Mouse (Mus musculus) liver, embryonic 11.5 days (tissue): Measurements from ENCODE around the gene Gm20661. TPM values are rescaled to one million over a fixed set of nuclear protein-coding genes. Genes with fewer than 3 reads are reported as not detected.

Source experiments
- ATAC-seq: fragments of 200-750 bp; cut with Nextera tagmentation; replicated peaks from 2 replicates; pipeline ENCODE4 v1.8.0; 2017; ENCODE audit warnings: moderate number of reproducible peaks, mild to moderate bottlenecking, moderate TSS enrichment, moderate library complexity; ENCODE audit not compliant: low FRiP score
- DNase-seq: peaks from one replicate; pipeline ENCODE4 v3.0.0-alpha.2; 2017; ENCODE audit warnings: low spot score
- H3K27ac ChIP-seq: fragments of 300-500 bp; sonication (generic); 2 replicates; pipeline ENCODE4 v1.5.1; 2014; ENCODE audit warnings: mild to moderate bottlenecking, low read depth, low read length, control low read depth
- H3K27me3 ChIP-seq: fragments of 300-500 bp; sonication (generic); replicated peaks from 2 replicates; pipeline ENCODE4 v1.6.1; 2014; ENCODE audit warnings: low read length, mixed read lengths; ENCODE audit not compliant: control insufficient read depth, insufficient read depth
- H3K36me3 ChIP-seq: fragments of 300-500 bp; sonication (generic); 2 replicates; pipeline ENCODE4 v1.6.1; 2014; ENCODE audit warnings: mild to moderate bottlenecking, low read length, moderate library complexity, mixed read lengths; ENCODE audit not compliant: control insufficient read depth, insufficient read depth
- H3K4me1 ChIP-seq: fragments of 300-500 bp; sonication (generic); replicated peaks from 2 replicates; pipeline ENCODE4 v1.6.1; 2014; ENCODE audit warnings: low read length, mixed read lengths; ENCODE audit not compliant: control insufficient read depth, insufficient read depth
- H3K4me2 ChIP-seq: fragments of 300-500 bp; sonication (generic); 2 replicates; pipeline ENCODE4 v1.6.1; 2014; ENCODE audit warnings: mild to moderate bottlenecking, control low read depth, moderate library complexity
- H3K4me3 ChIP-seq: fragments of 300-500 bp; sonication (generic); 2 replicates; pipeline ENCODE4 v1.5.1; 2014; ENCODE audit warnings: low read depth, low read length, control low read depth
- H3K9ac ChIP-seq: fragments of 300-500 bp; sonication (generic); 2 replicates; pipeline ENCODE4 v1.6.1; 2014; ENCODE audit warnings: low read depth, low read length, control low read depth
- H3K9me3 ChIP-seq: fragments of 300-500 bp; sonication (generic); 2 replicates; pipeline ENCODE4 v1.6.1; 2016; ENCODE audit warnings: low read length, inconsistent platforms, mixed read lengths; ENCODE audit not compliant: control insufficient read depth
- WGBS: fragments of 180-500 bp; shearing (Covaris S2); extraction: QIAGEN DNeasy Blood & Tissue Kit; methylation state at CpG from one replicate; pipeline ENCODE4 v1.1.7; 2014; 5-methylcytosine and 5-hydroxymethylcytosine counted together
- polyA plus RNA-seq: library from polyadenylated mRNA; unstranded; fragments of >200 nt; fragmentation: Nextera tagmentation; extraction: Ambion mirVana; gene quantifications from 2 replicates; pipeline ENCODE4 v1.2.1, GENCODE M21; 2014

The Gm20661 gene
- polyA plus RNA-seq, 1 experiment from 2014 or later, result 2.0 TPM

DNA sequence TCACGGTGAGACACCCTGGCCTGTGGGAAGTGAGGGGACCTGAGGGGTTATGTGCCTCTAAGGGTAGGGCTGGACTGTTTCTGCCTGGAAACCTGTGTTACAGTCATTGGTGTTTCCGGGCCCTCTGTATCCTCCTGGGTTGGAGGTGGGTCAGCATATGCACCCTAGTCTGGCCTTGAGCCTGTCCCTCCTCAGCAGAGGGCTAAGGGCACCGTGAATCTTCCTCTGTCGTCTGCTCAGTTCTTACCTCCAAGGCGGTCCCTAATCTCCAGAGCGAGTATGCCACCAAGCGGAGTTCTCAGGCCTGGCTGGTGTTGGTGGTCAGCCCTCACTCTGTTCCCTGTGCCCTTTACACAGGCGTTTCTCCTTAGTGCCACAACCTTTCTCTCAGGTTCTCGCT, 19.9 kb upstream of the Gm20661 start:
- DNase-seq (no peak), ATAC-seq (no peak)
- no peak overlapping the region for H3K9ac ChIP-seq
- H3K4me1 ChIP-seq, result 0 out of 2 replicates have a peak, but pooled peaks cover 4% of the 10 kb centered on the region
- no peak overlapping the region for H3K4me3 ChIP-seq
- 88% methylated on average over 9 of the region's 9 CpGs for WGBS
- peaks cover 21% of the 10 kb centered on the region for H3K36me3 ChIP-seq
- H3K27me3 ChIP-seq, result no peaks in the 10 kb centered on the region
- no peak overlapping the region for H3K27ac ChIP-seq
- H3K9me3 ChIP-seq, result no peaks in the 10 kb centered on the region
- H3K4me2 ChIP-seq, result no peak overlapping the region

GRCm38 (mm10) chr9:107963700-107964099, 19.2 kb upstream of the Gm20661 start:
- Histone ChIP-seq H3K27ac (no peak overlapping the region), H3K4me3 (no peak overlapping the region), H3K36me3 (peaks cover 21% of the 10 kb centered on the region), H3K4me1 (0 out of 2 replicates have a peak, but pooled peaks cover 4% of the 10 kb centered on the region), H3K9me3 (no peaks in the 10 kb centered on the region), H3K9ac (no peak overlapping the region), H3K4me2 (no peak overlapping the region), H3K27me3 (no peaks in the 10 kb centered on the region)
- 17% methylated on average over 5 of the region's 5 CpGs for WGBS
- peak; percentile 80 for ATAC-seq
- DNase-seq, result peak; percentile 80

DNA sequence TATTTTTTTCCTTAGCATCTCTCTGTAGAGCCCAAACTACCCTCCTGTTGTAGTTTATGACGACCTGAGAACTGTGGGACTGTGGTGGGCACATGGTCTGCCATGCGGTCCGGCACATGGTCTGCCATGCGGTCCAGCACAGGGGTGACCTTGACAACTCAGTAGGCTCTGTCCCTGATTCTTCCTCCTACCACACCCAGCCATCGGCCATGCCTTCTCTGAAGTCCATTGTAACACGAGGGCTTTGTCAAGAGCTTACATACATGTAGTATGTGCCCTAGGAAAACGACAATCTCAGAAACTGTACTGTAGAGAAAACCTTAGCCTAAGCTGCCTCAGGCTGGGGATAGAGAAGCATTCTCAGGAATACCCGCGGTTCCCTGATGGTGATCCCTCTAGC, 18.2 kb upstream of the Gm20661 start:
- Histone ChIP-seq H3K36me3 (peaks cover 21% of the 10 kb centered on the region), H3K9me3 (no peaks in the 10 kb centered on the region), H3K4me2 (no peak overlapping the region), H3K27me3 (no peaks in the 10 kb centered on the region), H3K4me3 (no peak overlapping the region), H3K27ac (no peak overlapping the region), H3K9ac (peak overlapping the region; percentile 5; the same call in 1 of the 2 replicates), H3K4me1 (0 out of 2 replicates have a peak, but pooled peaks cover 4% of the 10 kb centered on the region)
- 88% methylated on average over 9 of the region's 9 CpGs for WGBS
- ATAC-seq (no peak), DNase-seq (no peak)

GRCm38 (mm10) chr9:107966676-107967075, 16.2 kb upstream of the Gm20661 start:
- ATAC-seq (no peak), DNase-seq (no peak)
- H3K4me3 ChIP-seq, result no peak overlapping the region
- 66% methylated on average over 10 of the region's 10 CpGs for WGBS
- H3K4me2 ChIP-seq, result no peak overlapping the region
- peaks cover 14% of the 10 kb centered on the region for H3K36me3 ChIP-seq
- H3K4me1 ChIP-seq, result peaks cover 17% of the 10 kb centered on the region
- no peaks in the 10 kb centered on the region for H3K9me3 ChIP-seq
- H3K27ac ChIP-seq, result peak overlapping the region; percentile 5; the same call in 1 of the 2 replicates
- H3K27me3 ChIP-seq, result no peaks in the 10 kb centered on the region
- H3K9ac ChIP-seq, result no peak overlapping the region

DNA sequence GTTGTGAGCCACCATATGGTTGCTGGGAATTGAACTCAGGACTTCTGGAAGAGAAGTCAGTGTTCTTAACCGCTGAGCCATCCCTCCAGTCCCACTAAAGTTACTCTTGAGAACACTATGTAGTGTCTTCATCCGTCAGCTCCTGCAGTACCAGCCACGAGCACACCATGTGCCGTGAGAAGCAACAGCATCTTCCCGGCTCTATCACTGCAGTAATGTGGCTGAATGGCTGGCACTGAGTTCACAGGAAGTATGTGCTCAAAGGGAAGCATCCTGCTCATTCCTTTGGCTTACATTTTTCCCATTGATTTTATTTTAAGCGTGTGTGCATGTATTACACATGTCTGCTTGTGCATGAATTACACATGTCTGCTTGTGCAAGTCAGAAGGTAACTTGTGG, 15.4 kb upstream of the Gm20661 start:
- Histone ChIP-seq H3K27me3 (no peaks in the 10 kb centered on the region), H3K4me3 (no peak overlapping the region), H3K36me3 (peaks cover 12% of the 10 kb centered on the region), H3K9ac (no peak overlapping the region), H3K4me2 (no peak overlapping the region), H3K4me1 (peaks cover 24% of the 10 kb centered on the region), H3K27ac (no peak overlapping the region), H3K9me3 (no peaks in the 10 kb centered on the region)
- ATAC-seq (no peak), DNase-seq (no peak)
- 90% methylated on average over 6 of the region's 6 CpGs for WGBS

- no peak overlapping the region for H3K4me3 ChIP-seq
- no peak for DNase-seq
- no peak for ATAC-seq
- peaks cover 35% of the 10 kb centered on the region for H3K4me1 ChIP-seq
- H3K9me3 ChIP-seq, result no peaks in the 10 kb centered on the region
- H3K4me2 ChIP-seq, result no peak overlapping the region
- peaks cover 11% of the 10 kb centered on the region; the same call in 1 of the 2 replicates for H3K36me3 ChIP-seq
- 86% methylated on average over 7 of the region's 7 CpGs for WGBS
- no peaks in the 10 kb centered on the region for H3K27me3 ChIP-seq
- H3K9ac ChIP-seq, result no peak overlapping the region
- H3K27ac ChIP-seq, result no peak overlapping the region
These were observed 14.3 kb upstream of the Gm20661 start for GRCm38 (mm10) chr9:107968531-107968930.

DNA sequence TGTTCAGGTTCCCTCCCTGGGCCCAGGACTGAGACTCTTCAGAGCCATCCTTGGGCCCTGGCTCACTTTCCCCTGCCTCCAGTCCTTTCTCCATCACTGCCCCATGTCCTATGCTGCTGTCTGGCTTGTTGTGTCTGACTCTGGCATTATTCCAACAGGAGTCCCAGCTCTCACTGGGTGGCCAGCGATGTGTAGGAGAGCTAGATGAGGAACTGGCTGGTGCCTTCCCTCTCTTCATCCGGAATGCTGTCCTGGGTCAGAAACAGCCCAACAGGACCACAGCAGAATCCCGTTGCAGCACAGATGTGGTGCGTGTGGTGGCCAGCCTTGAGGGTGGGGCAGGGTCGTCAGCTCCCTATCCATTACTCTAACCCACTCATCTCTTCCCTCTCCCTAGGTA, 12.5 kb upstream of the Gm20661 start:
- ATAC-seq (no peak), DNase-seq (no peak)
- Histone ChIP-seq H3K4me2 (no peak overlapping the region), H3K36me3 (peaks cover 11% of the 10 kb centered on the region; the same call in 1 of the 2 replicates), H3K27me3 (no peaks in the 10 kb centered on the region), H3K9ac (no peak overlapping the region), H3K27ac (peak overlapping the region; percentile 95; the same call in 1 of the 2 replicates), H3K4me1 (peaks cover 41% of the 10 kb centered on the region), H3K4me3 (no peak overlapping the region), H3K9me3 (no peaks in the 10 kb centered on the region)
- WGBS, result 88% methylated on average over 5 of the region's 5 CpGs

DNA sequence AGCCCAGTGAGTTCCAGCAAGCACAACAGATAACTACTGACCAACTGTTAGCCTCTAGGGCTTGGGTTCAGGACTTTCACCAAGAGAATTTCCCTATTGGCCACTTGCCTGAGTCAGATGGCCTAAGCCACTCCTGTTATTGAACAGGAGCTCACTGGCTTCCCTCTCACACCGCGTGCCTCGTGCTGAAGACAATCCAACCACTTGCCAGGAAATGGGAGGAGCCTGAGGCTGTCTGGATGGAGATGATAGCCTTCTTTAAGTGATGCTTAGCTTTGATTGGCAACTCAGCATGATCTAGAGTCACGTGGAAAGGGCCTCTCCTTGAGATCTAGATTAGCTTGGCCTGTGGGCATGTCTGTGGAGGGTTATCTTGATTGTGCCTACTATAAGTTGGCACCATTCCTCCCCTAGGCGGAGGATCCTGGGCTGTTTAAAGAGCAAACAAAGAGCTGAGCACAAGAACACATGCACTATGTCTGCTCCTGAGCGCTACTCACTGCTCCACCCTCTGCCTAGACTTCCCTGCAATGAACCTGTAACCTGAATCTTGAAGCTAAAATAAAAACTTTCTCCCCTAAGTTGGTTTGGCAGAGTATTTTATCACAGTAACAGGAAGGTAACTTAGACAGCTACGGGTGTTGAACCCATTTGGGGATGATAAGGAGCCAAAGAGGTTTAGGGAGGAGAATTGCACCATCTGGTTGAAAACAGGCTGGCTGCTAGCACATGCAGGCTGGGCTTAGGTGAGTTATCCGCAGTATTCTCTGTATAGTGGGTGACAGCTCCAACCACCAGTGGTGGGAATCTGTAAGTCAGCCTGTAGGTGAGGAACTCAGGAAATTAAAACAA, 10.9 kb upstream of the Gm20661 start:
- peak overlapping the region; percentile 52 for H3K9ac ChIP-seq
- peak overlapping the region; percentile 49 for H3K4me2 ChIP-seq
- peak overlapping the region; percentile 95 for H3K27ac ChIP-seq
- DNase-seq (peak; percentile 68), ATAC-seq (peak; percentile 83)
- 0 out of 2 replicates have a peak overlapping the region, but pooled peaks have one; percentile 21 for H3K4me3 ChIP-seq
- peaks cover 52% of the 10 kb centered on the region for H3K4me1 ChIP-seq
- peaks cover 11% of the 10 kb centered on the region; the same call in 1 of the 2 replicates for H3K36me3 ChIP-seq
- no peaks in the 10 kb centered on the region for H3K9me3 ChIP-seq
- H3K27me3 ChIP-seq, result no peaks in the 10 kb centered on the region
- WGBS, result 33% methylated on average over 8 of the region's 8 CpGs
